Mouse (Mus musculus) midbrain, embryonic 14.5 days (tissue): ENCODE measurements around the gene Rd3l. TPM values are rescaled to one million over a fixed set of nuclear protein-coding genes. Genes with fewer than 3 reads are reported as not detected.
A peak's percentile ranks its signal among the peaks of the same experiment; 100 is the strongest.
"Not testable (repeated sequence)": the region's sequence is repeated elsewhere in the genome, so short reads cannot be mapped to it uniquely, and the experiment has no call there.

Experiments used
- ATAC-seq: fragments of 200-750 bp; cut with Nextera tagmentation; 2 replicates; pipeline ENCODE4 v1.8.0; 2017; ENCODE audit warnings: moderate number of reproducible peaks, moderate library complexity; ENCODE audit not compliant: low FRiP score, low TSS enrichment
- DNase-seq: peaks from one replicate; pipeline ENCODE4 v3.0.0-alpha.2; 2015
- H3K27ac ChIP-seq: fragments of 300-500 bp; sonication (generic); replicated peaks from 2 replicates; pipeline ENCODE4 v1.5.1; 2014; ENCODE audit warnings: mild to moderate bottlenecking, low read depth, low read length, moderate library complexity
- H3K27me3 ChIP-seq: fragments of 300-500 bp; sonication (generic); 2 replicates; pipeline ENCODE4 v1.6.1; 2014; ENCODE audit warnings: low read length, control low read depth, mixed read lengths; ENCODE audit not compliant: control insufficient read depth, insufficient read depth
- H3K36me3 ChIP-seq: fragments of 300-500 bp; sonication (generic); 2 replicates; pipeline ENCODE4 v1.6.1; 2014; ENCODE audit warnings: low read length, control low read depth; ENCODE audit not compliant: control insufficient read depth, insufficient read depth
- H3K4me1 ChIP-seq: fragments of 300-500 bp; sonication (generic); 2 replicates; pipeline ENCODE4 v1.6.1; 2014; ENCODE audit warnings: mild to moderate bottlenecking, antibody characterized with exemption, low read length, control low read depth; ENCODE audit not compliant: control insufficient read depth, insufficient read depth
- H3K4me2 ChIP-seq: fragments of 300-500 bp; sonication (generic); 2 replicates; pipeline ENCODE4 v1.6.1; 2014; ENCODE audit warnings: mild to moderate bottlenecking, low read length, moderate library complexity
- H3K4me3 ChIP-seq: fragments of 300-500 bp; sonication (generic); replicated peaks from 2 replicates; pipeline ENCODE4 v1.5.1; 2014; ENCODE audit warnings: low read depth, low read length
- H3K9ac ChIP-seq: fragments of 300-500 bp; sonication (generic); replicated peaks from 2 replicates; pipeline ENCODE4 v1.6.1; 2014; ENCODE audit warnings: mild to moderate bottlenecking, low read length, moderate library complexity
- H3K9me3 ChIP-seq: fragments of 300-500 bp; sonication (generic); 2 replicates; pipeline ENCODE4 v1.6.1; 2016; ENCODE audit warnings: low read length, control low read depth, mixed read lengths; ENCODE audit not compliant: control insufficient read depth
- WGBS: fragments of 180-500 bp; shearing (Covaris S2); extraction: QIAGEN DNeasy Blood & Tissue Kit; methylation state at CpG from one replicate; pipeline ENCODE4 v1.1.7; 2014; 5-methylcytosine and 5-hydroxymethylcytosine counted together
- polyA plus RNA-seq: library from polyadenylated mRNA; unstranded; fragments of >200 nt; fragmentation: Nextera tagmentation; extraction: Ambion mirVana; gene quantifications from 2 replicates; pipeline ENCODE4 v1.2.1, GENCODE M21; 2014

Gene Rd3l
- polyA plus RNA-seq, 1 experiment from 2014 or later, result not detected

- H3K4me1 ChIP-seq, result no peaks in the 10 kb centered on the region
- WGBS, result 75% methylated on average over 5 of the region's 5 CpGs
- H3K4me2 ChIP-seq, result no peak overlapping the region
These were observed 29.4 kb downstream of the Rd3l start for GRCm38 (mm10) chr12:111951701-111952100.

DNA sequence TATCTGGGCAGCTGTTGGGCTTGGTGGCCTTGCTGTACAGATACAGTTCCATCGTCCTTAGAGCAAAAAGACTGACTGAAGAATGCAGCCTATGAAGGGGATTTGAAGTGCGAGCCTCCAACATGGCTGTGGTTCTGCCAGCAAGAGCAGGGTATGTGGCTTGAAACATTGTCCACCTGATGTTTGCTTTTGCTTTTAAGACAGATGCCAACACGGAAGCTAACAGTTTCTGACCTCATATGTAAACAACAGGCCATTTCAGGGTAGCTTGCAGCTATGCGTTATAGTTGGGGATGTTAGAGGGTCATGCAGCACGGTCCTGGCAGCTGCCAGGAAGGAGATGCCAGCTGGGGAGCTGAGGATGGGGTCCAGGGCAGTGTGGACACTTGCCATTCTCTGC is 30.6 kb downstream of the Rd3l start:
- DNase-seq (no peak), ATAC-seq (no peak)
- no peak overlapping the region for H3K9ac ChIP-seq
- H3K36me3 ChIP-seq, result no peaks in the 10 kb centered on the region
- no peak overlapping the region for H3K4me3 ChIP-seq
- H3K27me3 ChIP-seq, result no peaks in the 10 kb centered on the region
- H3K27ac ChIP-seq, result no peak overlapping the region
- 82% methylated on average over 5 of the region's 5 CpGs for WGBS
- H3K9me3 ChIP-seq, result no peaks in the 10 kb centered on the region
- no peak overlapping the region for H3K4me2 ChIP-seq
- no peaks in the 10 kb centered on the region for H3K4me1 ChIP-seq

More at GRCm38 (mm10) chr12:111951701-111952100, 29.4 kb downstream of the Rd3l start:
- DNase-seq (no peak), ATAC-seq (no peak)
- H3K27ac ChIP-seq, result no peak overlapping the region
- H3K9me3 ChIP-seq, result no peaks in the 10 kb centered on the region
- H3K36me3 ChIP-seq, result no peaks in the 10 kb centered on the region
- H3K4me3 ChIP-seq, result no peak overlapping the region
- H3K27me3 ChIP-seq, result no peaks in the 10 kb centered on the region
- no peak overlapping the region for H3K9ac ChIP-seq

DNA sequence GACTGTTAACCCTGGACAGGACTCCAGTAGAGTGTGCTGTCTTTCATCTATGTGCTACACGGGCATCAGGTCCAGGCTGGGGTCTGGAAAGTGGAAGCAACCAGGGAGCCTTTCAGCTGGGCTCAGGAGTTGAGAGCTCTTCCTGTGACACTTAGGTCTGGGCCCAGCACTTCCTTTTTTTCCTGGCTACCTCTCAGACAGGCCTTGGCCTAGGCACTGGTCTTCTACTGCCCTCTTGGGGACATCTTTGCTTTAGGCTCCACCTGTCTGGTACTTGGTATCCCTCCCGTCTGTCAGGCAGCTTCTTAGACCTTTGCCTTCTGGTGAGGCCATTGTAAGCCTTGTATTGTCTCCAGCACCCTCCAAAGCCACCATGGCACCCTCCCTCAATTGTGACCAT is 34.4 kb downstream of the Rd3l start:
- peak; percentile 37 for DNase-seq
- H3K27ac ChIP-seq, result no peak overlapping the region

GRCm38 (mm10) chr12:111945765-111946655 is 35.1 kb downstream of the Rd3l start:
- H3K27me3 ChIP-seq, DNase-seq: not testable (repeated sequence)
- whole genome bisulfite sequencing, result 75% methylated on average over 9 of the region's 15 CpGs

More for the DNA sequence above, 34.4 kb downstream of the Rd3l start:
- H3K4me2 ChIP-seq, result no peak overlapping the region
- no peaks in the 10 kb centered on the region for H3K4me1 ChIP-seq
- 46% methylated on average over 2 of the region's 2 CpGs for WGBS
- H3K4me3 ChIP-seq, result no peak overlapping the region
- no peaks in the 10 kb centered on the region for H3K36me3 ChIP-seq
- H3K27me3 ChIP-seq, result no peaks in the 10 kb centered on the region
- no peak for ATAC-seq
- no peaks in the 10 kb centered on the region for H3K9me3 ChIP-seq
- no peak overlapping the region for H3K9ac ChIP-seq

GRCm38 (mm10) chr12:111945115-111945514 is 36.0 kb downstream of the Rd3l start:
- 71% methylated on average over 8 of the region's 8 CpGs for WGBS
- no peak for DNase-seq
- Histone ChIP-seq H3K9ac (no peak overlapping the region), H3K36me3 (no peaks in the 10 kb centered on the region), H3K4me2 (no peak overlapping the region), H3K27ac (no peak overlapping the region; the same call in 1 of the 2 replicates), H3K4me3 (no peak overlapping the region), H3K27me3 (no peaks in the 10 kb centered on the region), H3K9me3 (no peaks in the 10 kb centered on the region), H3K4me1 (no peaks in the 10 kb centered on the region)
- no peak for ATAC-seq

More at GRCm38 (mm10) chr12:111945765-111946655, 35.1 kb downstream of the Rd3l start:
- H3K9ac ChIP-seq, H3K4me3 ChIP-seq, H3K4me1 ChIP-seq, H3K9me3 ChIP-seq, H3K27ac ChIP-seq, H3K4me2 ChIP-seq, H3K36me3 ChIP-seq: not testable (repeated sequence)
- ATAC-seq, result peak; percentile 37; the same call in 1 of the 2 replicates

GRCm38 (mm10) chr12:111944065-111944987 is 36.8 kb downstream of the Rd3l start:
- not testable (repeated sequence) for H3K9me3 ChIP-seq, H3K4me2 ChIP-seq, H3K4me1 ChIP-seq, ATAC-seq, DNase-seq, H3K27ac ChIP-seq, H3K27me3 ChIP-seq, H3K9ac ChIP-seq, H3K4me3 ChIP-seq, H3K36me3 ChIP-seq
- 74% methylated on average over 16 of the region's 20 CpGs for WGBS

GRCm38 (mm10) chr12:111943421-111944064 is 37.6 kb downstream of the Rd3l start:
- Histone ChIP-seq H3K9me3 (no peaks in the 10 kb centered on the region), H3K9ac (no peak overlapping the region), H3K4me3 (no peak overlapping the region), H3K4me1 (no peaks in the 10 kb centered on the region), H3K36me3 (no peaks in the 10 kb centered on the region), H3K27ac (no peak overlapping the region), H3K27me3 (no peaks in the 10 kb centered on the region), H3K4me2 (no peak overlapping the region)
- DNase-seq (no peak), ATAC-seq (no peak)
- WGBS, result 61% methylated on average over 10 of the region's 10 CpGs

- ATAC-seq, result no peak
These were observed 42.4 kb downstream of the Rd3l start for GRCm38 (mm10) chr12:111938623-111939177.

More at GRCm38 (mm10) chr12:111938623-111939177, 42.4 kb downstream of the Rd3l start:
- no peaks in the 10 kb centered on the region for H3K36me3 ChIP-seq
- 70% methylated on average over 1 of the region's 1 CpGs for WGBS
- no peaks in the 10 kb centered on the region for H3K27me3 ChIP-seq
- no peaks in the 10 kb centered on the region for H3K4me1 ChIP-seq
- no peaks in the 10 kb centered on the region for H3K9me3 ChIP-seq
- DNase-seq, result no peak
- no peak overlapping the region for H3K4me3 ChIP-seq
- no peak overlapping the region for H3K27ac ChIP-seq
- H3K9ac ChIP-seq, result no peak overlapping the region
- no peak overlapping the region for H3K4me2 ChIP-seq
